Mouse (Mus musculus) midbrain, embryonic 10.5 days (tissue): ENCODE measurements around the gene Jsrp1. TPM values are rescaled to one million over a fixed set of nuclear protein-coding genes. Genes with fewer than 3 reads are reported as not detected.

Source experiments
- DNase-seq: peaks from one replicate; pipeline ENCODE4 v3.0.0-alpha.2; 2017; ENCODE audit warnings: low spot score
- H3K27ac ChIP-seq: fragments of 300-500 bp; sonication (generic); replicated peaks from 2 replicates; pipeline ENCODE4 v1.5.1; 2016; ENCODE audit warnings: mild to moderate bottlenecking
- H3K27me3 ChIP-seq: fragments of 300-500 bp; sonication (generic); 2 replicates; pipeline ENCODE4 v1.6.1; 2016; ENCODE audit warnings: low read depth, mild to moderate bottlenecking; ENCODE audit not compliant: poor library complexity, severe bottlenecking
- H3K36me3 ChIP-seq: fragments of 300-500 bp; sonication (generic); 2 replicates; pipeline ENCODE4 v1.6.1; 2016; ENCODE audit warnings: mild to moderate bottlenecking, moderate library complexity
- H3K4me1 ChIP-seq: fragments of 300-500 bp; sonication (generic); 2 replicates; pipeline ENCODE4 v1.6.1; 2016
- H3K4me3 ChIP-seq: fragments of 300-500 bp; sonication (generic); 2 replicates; pipeline ENCODE4 v1.5.1; 2016; ENCODE audit warnings: mild to moderate bottlenecking, moderate library complexity
- H3K9me3 ChIP-seq: fragments of 300-500 bp; sonication (generic); replicated peaks from 2 replicates; pipeline ENCODE4 v1.6.1; 2016; ENCODE audit warnings: mild to moderate bottlenecking
- WGBS: fragments of 180-500 bp; shearing (Covaris S2); methylation state at CpG from one replicate; pipeline ENCODE4 v1.1.7; 2016; 5-methylcytosine and 5-hydroxymethylcytosine counted together
- polyA plus RNA-seq: library from polyadenylated mRNA; unstranded; fragments of >200 nt; fragmentation: Nextera tagmentation; extraction: Ambion mirVana; gene quantifications from 2 replicates; pipeline ENCODE4 v1.2.1, GENCODE M21; 2016

Jsrp1 gene
- polyA plus RNA-seq, 1 experiment from 2014 or later = 0.44 TPM

DNA sequence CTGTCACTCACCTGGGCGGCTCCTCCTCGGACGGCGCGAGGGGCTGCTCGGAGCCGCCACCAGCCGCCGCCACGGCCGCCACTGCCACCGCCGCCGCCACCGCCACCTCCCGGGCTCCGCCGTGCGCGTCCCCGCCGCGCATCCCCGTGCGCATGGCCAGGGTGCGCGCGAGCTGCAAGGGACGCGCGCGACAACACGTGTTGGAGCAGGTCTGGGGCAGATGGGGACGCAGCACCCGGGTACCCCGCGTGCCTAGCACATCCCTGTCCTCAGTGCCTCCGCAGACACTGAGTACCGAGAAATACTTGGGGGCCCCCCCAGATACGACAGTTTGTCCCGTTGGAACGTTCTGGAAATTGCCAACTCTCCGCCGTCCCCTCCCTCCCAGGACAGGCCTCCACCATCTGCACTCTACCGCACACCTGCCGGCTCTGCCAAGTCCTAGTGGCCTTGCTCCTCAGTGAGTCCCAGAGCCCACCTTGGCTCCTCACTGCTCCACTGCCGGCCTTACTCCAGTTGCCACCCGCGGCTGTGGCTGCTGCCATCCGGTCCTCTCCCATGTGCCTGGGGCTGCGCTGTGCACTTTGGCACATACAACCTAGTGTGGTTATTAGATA lies 30.7 kb upstream of the Jsrp1 start, which contains the start of gene Lingo3:
Lingo3 (minus strand) TSS at position 109 of the 617 bp plus-strand sequence.
- DNase-seq = peak; percentile 32
- H3K27ac ChIP-seq = peak within 1 kb of the TSS; percentile 69
- H3K36me3 ChIP-seq = no peaks in the 10 kb centered on the region
- peaks cover 68% of the 10 kb centered on the region for H3K27me3 ChIP-seq
- H3K4me1 ChIP-seq = peaks cover 39% of the 10 kb centered on the region
- 6% methylated on average over 44 of the region's 51 CpGs for WGBS
- peak within 1 kb of the TSS; percentile 63 for H3K4me3 ChIP-seq
- no peaks in the 10 kb centered on the region for H3K9me3 ChIP-seq

DNA sequence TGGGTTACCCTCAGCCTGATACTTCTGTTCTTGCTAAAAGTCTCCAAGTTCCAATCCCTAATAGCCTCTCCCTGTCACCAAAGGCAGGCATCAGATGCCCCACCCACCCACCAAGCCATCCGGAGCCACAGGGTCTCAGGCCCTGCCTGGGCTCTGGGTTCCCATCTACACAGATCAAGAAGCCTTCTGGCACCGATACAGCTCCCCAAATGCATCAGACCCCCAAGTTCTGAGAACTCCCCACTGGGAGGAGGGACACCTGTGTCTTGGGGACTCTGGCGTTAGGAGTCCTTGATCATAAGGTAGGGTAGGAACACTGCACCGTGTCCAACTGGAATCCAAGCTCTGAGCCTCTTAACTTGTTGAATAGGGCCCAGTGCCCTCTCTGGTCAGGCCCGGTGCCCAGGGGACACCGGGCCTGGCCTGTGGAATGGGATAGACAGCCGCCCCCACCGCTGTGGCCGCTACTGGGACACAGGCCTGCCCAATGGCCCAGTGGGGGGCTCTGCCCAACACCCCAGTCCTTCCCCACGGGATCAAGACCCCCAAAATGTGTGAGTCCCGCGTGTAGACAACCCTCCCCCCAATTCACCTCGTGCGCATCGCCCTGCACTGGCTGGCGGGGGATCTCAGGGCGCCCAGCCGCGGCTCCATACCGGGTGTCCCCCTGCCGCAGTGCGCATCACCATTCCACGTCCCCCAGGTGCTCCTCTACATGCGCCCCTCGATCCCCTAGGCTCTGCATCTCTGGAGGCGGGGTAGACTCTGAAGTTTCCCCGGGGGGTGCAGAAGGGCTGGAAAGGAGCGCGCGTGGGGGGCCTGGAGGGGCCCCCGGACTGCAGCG lies 30.0 kb upstream of the Jsrp1 start:
- H3K4me3 ChIP-seq = peak overlapping the region; percentile 63
- peaks cover 38% of the 10 kb centered on the region for H3K4me1 ChIP-seq
- no peaks in the 10 kb centered on the region for H3K9me3 ChIP-seq
- H3K27me3 ChIP-seq = peaks cover 71% of the 10 kb centered on the region
- WGBS = 9% methylated on average over 32 of the region's 32 CpGs
- no peaks in the 10 kb centered on the region for H3K36me3 ChIP-seq
- peak overlapping the region; percentile 69 for H3K27ac ChIP-seq
- DNase-seq = no peak

DNA sequence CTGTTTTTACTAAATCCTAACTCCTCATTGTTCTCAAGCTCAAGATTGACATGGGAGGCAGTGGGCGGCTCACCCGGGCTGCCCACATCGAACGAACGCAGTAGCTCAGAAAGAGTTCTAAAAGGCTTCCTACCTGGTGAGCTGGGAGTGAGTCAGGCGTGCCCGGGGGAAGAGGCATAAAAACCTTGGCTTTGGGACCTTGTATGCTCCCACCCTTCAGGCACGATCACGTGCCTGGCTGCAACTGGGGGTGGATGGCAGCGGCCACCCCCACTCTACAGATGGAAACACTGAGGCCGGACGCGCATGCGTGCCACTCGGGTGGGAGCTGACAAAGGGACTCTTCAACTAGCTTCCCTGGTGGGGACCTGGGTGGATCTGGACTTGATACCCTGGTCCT lies 29.0 kb upstream of the Jsrp1 start:
- WGBS = 85% methylated on average over 15 of the region's 15 CpGs
- DNase-seq = no peak
- Histone ChIP-seq H3K9me3 (no peaks in the 10 kb centered on the region), H3K4me1 (peaks cover 48% of the 10 kb centered on the region), H3K36me3 (no peaks in the 10 kb centered on the region), H3K27me3 (peaks cover 80% of the 10 kb centered on the region), H3K27ac (no peak overlapping the region), H3K4me3 (no peak overlapping the region)

DNA sequence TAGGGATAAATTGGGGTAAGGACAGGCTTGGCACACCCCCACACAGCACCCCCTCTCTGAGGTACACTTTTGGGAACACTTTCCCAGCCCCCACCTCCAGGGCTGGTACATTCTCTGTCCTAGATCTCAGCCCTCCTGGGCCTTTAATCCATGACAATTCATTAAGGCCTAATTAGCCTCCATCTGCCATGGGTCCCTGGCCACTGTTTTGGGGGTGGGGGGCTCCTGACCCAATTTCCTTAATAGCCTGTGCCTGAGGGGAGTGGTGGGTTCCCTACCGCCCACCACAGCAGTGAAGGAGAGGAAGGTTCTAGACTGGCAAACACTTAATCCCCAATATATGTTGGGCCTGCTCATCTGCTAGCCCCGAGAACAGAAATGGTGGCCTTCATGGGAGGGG lies 28.4 kb upstream of the Jsrp1 start:
- H3K9me3 ChIP-seq = no peaks in the 10 kb centered on the region
- 90% methylated on average over 2 of the region's 2 CpGs for WGBS
- peaks cover 54% of the 10 kb centered on the region for H3K4me1 ChIP-seq
- peaks cover 86% of the 10 kb centered on the region for H3K27me3 ChIP-seq
- H3K27ac ChIP-seq = no peak overlapping the region
- no peak overlapping the region for H3K4me3 ChIP-seq
- DNase-seq = no peak
- no peaks in the 10 kb centered on the region for H3K36me3 ChIP-seq

DNA sequence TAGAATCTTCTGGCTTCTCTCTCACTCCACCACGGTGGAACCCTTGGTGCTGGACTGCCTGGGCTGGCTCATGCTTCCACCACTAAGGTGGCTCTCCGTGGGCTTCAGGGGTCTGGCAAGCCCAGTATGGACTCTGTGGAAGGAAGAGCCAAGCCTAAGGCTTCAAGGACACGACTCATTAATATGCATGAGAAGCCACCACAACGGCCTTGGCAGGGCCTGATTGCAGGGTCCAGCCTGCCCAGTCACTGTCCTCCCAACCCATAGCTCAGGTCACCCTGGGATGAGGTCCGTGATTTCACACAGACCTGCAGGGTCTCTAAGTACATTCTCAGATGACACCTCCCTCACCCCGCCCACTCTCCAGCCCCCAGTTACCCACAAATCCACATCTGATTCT lies 26.6 kb upstream of the Jsrp1 start:
- no peaks in the 10 kb centered on the region for H3K36me3 ChIP-seq
- no peak overlapping the region for H3K27ac ChIP-seq
- DNase-seq = no peak
- H3K27me3 ChIP-seq = peaks cover 87% of the 10 kb centered on the region
- no peak overlapping the region for H3K4me3 ChIP-seq
- peaks cover 64% of the 10 kb centered on the region for H3K4me1 ChIP-seq
- H3K9me3 ChIP-seq = peaks cover 6% of the 10 kb centered on the region
- WGBS = 63% methylated on average over 6 of the region's 6 CpGs

DNA sequence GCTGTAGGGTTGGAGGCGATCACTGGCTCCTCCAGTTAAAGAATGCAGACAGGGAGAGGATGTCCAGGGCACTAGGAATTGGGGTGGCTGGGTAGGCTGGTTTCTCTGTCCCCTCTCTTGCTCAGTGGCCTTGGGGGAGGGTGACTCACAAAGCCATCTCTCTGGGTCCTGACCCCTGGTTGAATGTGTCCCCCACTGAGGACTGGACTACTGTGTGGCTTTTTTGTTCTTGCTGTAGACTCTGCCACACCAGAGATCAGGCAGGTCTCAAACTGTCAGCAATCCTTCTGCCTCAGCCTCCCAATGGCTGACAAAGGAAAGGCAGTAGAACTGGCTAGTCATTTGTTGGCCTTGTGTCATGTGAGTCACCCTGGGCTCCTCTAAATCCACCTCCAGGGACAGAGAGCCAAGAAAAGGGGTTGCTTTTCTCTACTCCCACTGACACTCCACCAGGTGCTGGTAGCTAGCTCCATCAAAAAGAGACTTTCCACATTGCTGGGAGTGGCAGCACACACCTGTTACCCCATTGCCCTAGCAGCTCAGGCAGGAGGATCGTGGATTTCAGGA lies 25.1 kb upstream of the Jsrp1 start:
- H3K4me3 ChIP-seq = no peak overlapping the region
- H3K27me3 ChIP-seq = peaks cover 87% of the 10 kb centered on the region
- no peak for DNase-seq
- peaks cover 62% of the 10 kb centered on the region for H3K4me1 ChIP-seq
- H3K27ac ChIP-seq = no peak overlapping the region
- H3K9me3 ChIP-seq = peaks cover 12% of the 10 kb centered on the region
- 65% methylated on average over 2 of the region's 2 CpGs for WGBS
- H3K36me3 ChIP-seq = peaks cover 3% of the 10 kb centered on the region; the same call in 1 of the 2 replicates

DNA sequence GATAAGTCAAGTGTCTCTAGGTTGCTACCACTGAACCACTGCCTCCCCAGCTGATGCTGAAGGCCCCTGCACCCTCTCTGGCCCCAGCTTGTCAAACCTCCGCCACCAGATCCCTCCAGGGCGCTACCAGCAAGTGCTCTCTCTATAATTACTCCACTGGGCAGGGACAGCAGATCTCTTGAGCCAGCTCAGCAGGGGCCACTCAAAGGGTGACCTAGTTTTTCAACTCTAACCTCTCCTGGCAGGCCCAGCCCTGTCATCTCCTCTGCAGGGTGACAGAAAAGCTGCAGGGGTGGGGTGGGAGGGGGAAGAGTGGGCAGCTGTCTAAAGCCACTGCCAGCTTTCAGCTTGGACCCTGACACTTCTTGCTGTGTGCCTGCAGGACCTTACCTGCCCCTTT lies 24.5 kb upstream of the Jsrp1 start:
- Histone ChIP-seq H3K27me3 (peaks cover 87% of the 10 kb centered on the region), H3K27ac (no peak overlapping the region), H3K36me3 (peaks cover 3% of the 10 kb centered on the region; the same call in 1 of the 2 replicates), H3K9me3 (peaks cover 12% of the 10 kb centered on the region), H3K4me3 (no peak overlapping the region), H3K4me1 (peaks cover 64% of the 10 kb centered on the region)
- no peak for DNase-seq
- 21% methylated on average over 2 of the region's 2 CpGs for WGBS

DNA sequence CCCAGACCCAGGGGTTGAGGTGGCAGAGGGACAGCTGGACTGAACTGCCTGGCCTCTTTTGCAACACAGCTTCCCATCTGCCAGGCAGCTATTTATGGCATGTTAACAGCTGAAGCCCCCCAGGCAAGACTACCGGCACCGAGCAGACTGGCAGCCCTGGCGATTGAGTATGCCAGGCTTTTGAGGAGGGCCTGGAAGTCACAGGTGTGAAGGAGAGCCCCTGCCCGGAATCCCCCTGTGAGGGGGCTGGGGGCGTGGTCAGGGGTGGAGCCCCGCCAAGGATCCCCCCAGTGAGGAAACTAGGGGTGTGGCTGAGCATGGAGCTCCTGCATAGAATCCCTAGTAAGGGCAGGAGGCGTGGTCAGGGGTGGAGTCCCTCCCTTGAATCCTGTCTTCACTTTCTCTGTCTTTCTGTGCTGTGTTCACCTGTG lies 23.7 kb upstream of the Jsrp1 start:
- no peak overlapping the region for H3K27ac ChIP-seq
- WGBS = 56% methylated on average over 7 of the region's 7 CpGs
- no peak for DNase-seq
- no peak overlapping the region for H3K4me3 ChIP-seq
- H3K27me3 ChIP-seq = peaks cover 79% of the 10 kb centered on the region
- H3K4me1 ChIP-seq = peaks cover 72% of the 10 kb centered on the region
- H3K9me3 ChIP-seq = peaks cover 12% of the 10 kb centered on the region
- H3K36me3 ChIP-seq = peaks cover 3% of the 10 kb centered on the region; the same call in 1 of the 2 replicates

DNA sequence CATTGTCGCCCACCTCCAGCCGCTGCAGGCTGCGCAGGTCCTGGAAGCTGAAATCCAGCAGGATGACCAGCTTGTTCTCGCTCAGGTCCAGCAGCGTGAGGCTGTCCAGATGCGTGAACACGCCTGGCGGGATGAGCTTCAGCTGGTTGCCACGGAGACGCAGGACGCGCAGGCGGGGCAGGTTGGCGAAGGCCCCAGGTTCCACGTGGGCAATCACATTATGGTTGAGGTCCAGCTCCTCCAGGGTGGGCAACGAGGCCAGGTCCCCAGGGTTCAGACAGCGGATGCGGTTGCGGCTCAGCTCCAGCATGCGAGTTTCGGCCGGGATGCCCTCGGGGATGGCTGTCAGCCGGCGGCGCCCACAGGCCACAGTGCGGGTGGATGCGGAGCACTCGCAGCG lies 22.3 kb upstream of the Jsrp1 start:
- peaks cover 5% of the 10 kb centered on the region for H3K36me3 ChIP-seq
- peaks cover 75% of the 10 kb centered on the region for H3K4me1 ChIP-seq
- H3K9me3 ChIP-seq = peaks cover 12% of the 10 kb centered on the region
- peak overlapping the region; percentile 28 for H3K27ac ChIP-seq
- H3K4me3 ChIP-seq = peak overlapping the region; percentile 28
- WGBS = 57% methylated on average over 30 of the region's 30 CpGs
- no peak for DNase-seq
- peaks cover 66% of the 10 kb centered on the region for H3K27me3 ChIP-seq

DNA sequence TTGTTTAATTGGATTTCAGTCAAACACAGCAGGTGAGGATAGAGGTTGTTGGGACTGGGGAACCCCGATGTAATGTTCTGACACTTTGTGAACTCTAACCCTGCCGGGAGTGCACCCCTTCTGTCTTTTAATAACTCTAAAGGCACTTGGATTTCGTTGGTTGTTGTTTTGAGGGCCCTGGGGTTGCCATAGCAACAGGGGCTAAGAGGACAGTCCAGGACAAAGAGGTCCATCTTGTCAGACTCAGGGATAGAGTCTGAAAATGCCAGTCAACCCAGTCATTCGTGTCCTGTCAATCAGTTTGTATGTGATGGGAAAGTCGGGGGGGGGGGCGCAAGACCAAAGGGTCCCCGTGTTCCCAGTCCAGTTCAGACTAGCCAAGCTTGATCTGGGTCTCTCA lies 19.5 kb upstream of the Jsrp1 start:
- Histone ChIP-seq H3K9me3 (peaks cover 12% of the 10 kb centered on the region), H3K27ac (0 out of 2 replicates have a peak overlapping the region, but pooled peaks have one; percentile 49), H3K27me3 (peaks cover 50% of the 10 kb centered on the region), H3K36me3 (peaks cover 31% of the 10 kb centered on the region), H3K4me1 (peaks cover 80% of the 10 kb centered on the region), H3K4me3 (no peak overlapping the region)
- DNase-seq = no peak
- 47% methylated on average over 7 of the region's 7 CpGs for WGBS

DNA sequence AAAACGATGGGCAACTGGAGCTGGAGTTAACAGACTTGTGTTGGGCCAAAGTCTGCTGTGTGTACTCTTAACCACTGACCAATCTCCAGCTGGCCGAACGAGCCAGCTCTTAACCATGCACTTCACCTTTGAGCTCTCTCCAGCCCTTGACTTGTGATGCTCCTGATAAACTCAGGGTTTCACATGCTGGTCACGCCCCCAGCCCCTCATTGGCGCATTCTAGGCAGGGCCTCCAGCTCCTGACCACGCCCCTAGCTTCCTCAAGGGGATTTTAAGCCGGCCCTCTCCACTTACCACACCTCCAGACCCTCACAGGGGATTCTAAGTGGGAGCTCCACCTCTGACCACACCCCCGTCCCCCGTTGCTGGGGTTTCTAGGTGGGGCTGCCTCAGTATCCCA lies 17.8 kb upstream of the Jsrp1 start:
- whole genome bisulfite sequencing = 3% methylated on average over 9 of the region's 9 CpGs
- Histone ChIP-seq H3K27ac (peak overlapping the region; percentile 10), H3K9me3 (peaks cover 12% of the 10 kb centered on the region), H3K36me3 (peaks cover 34% of the 10 kb centered on the region), H3K27me3 (peaks cover 34% of the 10 kb centered on the region), H3K4me1 (peaks cover 76% of the 10 kb centered on the region), H3K4me3 (peak overlapping the region; percentile 22)
- peak; percentile 81 for DNase-seq

DNA sequence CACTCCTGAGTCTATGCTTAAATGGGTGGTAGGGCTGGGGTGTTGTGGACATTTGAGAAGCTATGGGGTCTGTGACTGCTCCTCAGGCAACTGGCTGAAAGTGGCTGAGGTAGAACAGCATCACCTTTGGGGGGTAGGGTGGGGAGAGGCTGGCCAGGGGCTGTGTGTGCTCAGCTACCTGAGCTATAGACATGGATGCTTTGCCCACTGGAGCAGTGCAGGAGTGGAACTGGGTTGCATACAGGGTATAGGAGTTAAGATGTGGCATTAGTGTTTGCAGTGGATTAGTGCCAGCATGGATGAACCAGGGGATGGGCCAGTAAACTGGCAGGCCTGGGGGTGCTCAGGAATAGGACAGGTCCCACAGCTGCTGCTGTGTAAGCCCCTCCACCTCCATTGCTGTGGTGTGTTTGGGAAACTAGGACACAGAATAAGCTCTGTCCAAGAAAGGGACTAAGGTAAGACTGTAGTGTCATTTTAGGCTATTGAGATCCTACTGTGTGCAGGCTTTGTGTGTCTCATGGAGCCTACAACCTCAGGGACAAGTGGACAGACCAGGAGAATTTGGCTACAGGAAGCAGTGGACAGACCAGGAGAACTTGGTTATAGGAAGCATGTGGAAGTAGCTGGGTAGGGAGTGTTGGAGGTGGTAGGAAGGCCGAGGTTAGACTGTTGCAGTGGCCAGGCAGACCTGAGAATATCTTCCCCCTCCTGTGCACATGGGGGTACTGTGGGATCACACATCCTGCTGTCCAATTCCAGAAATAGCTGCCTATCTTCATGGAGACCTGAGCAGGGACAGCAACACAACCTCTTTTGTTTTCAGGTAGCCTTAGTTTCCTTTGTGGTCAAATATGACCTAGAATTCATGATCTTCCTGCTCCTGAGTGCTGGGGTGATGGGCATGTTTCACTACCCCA lies 16.3 kb upstream of the Jsrp1 start:
- peaks cover 4% of the 10 kb centered on the region for H3K9me3 ChIP-seq
- no peak for DNase-seq
- peaks cover 19% of the 10 kb centered on the region for H3K27me3 ChIP-seq
- H3K4me3 ChIP-seq = peak overlapping the region; percentile 12; the same call in 1 of the 2 replicates
- WGBS = 44% methylated on average over 1 of the region's 1 CpGs
- H3K27ac ChIP-seq = no peak overlapping the region
- H3K36me3 ChIP-seq = peaks cover 34% of the 10 kb centered on the region
- peaks cover 70% of the 10 kb centered on the region for H3K4me1 ChIP-seq
